Mouse (Mus musculus): ENCODE results near the gene Fer. TPM values are rescaled to one million over a fixed set of nuclear protein-coding genes. Genes with fewer than 3 reads are reported as not detected.

Gene Fer
- polyA plus RNA-seq (2021; fragmentation: Nextera tagmentation): 11.1 and 14.8 TPM in 2 replicates
- long read RNA-seq, experiment 1, partial matches to known transcripts: 16 of 28 reads
- long read RNA-seq, experiment 1, other reads (novel, unspliced or antisense): 12 of 28 reads
- long read RNA-seq, experiment 2, partial matches to known transcripts: 5 of 94 reads
- long read RNA-seq, experiment 2, other reads (novel, unspliced or antisense): 88 of 94 reads

GRCm38 (mm10) chr17:63863012-63863630, at the start of gene Fer:
Gene Fer (plus strand): TSS chr17:63863062.

GRCm38 (mm10) chr17:63863647-63864149, 836 bp downstream of the Fer start, which contains the start of gene A930002H24Rik:
Gene A930002H24Rik (minus strand): TSS chr17:63863791.

Other genes with a start within 250 kb of the Fer start
- 0.92 TPM in 1 of 2 replicates, not detected in the other for gene A930002H24Rik, start 729 bp downstream of the Fer start, polyA plus RNA-seq (2021; fragmentation: Nextera tagmentation)